Mouse (Mus musculus): ENCODE results near the gene Ino80. TPM values are rescaled to one million over a fixed set of nuclear protein-coding genes. Genes with fewer than 3 reads are reported as not detected.
A peak's percentile ranks its signal among the peaks of the same experiment; 100 is the strongest.

Gene Ino80
- polyA plus RNA-seq, 1 experiment from 2014 or later = 8.1 TPM

GRCm38 (mm10) chr2:119413819-119414218 lies 63.7 kb downstream of the Ino80 start:
- no peak for ATAC-seq (ENCODE audit: insufficient number of reproducible peaks, insufficient read depth, low FRiP score, low read depth)
- Histone ChIP-seq H3K27me3 (ENCODE audit: control insufficient read depth, insufficient read depth, low read length) (no peaks in the 10 kb centered on the region), H3K4me2 (replicated peaks; ENCODE audit: low read depth, low read length) (no peak overlapping the region), H3K36me3 (ENCODE audit: control insufficient read depth, insufficient read depth, low read length) (peaks cover 50% of the 10 kb centered on the region), H3K9ac (replicated peaks; ENCODE audit: low read depth, low read length) (no peak overlapping the region), H3K4me1 (ENCODE audit: control insufficient read depth, insufficient read depth, low read length) (no peaks in the 10 kb centered on the region), H3K27ac (ENCODE audit: low read length) (no peak overlapping the region), H3K4me3 (ENCODE audit: low read depth, low read length) (no peak overlapping the region), H3K9me3 (ENCODE audit: control insufficient read depth, low read depth, low read length) (no peaks in the 10 kb centered on the region)
- 40% methylated on average over 1 of the region's 1 CpGs for WGBS

- peaks cover 35% of the 10 kb centered on the region for H3K36me3 ChIP-seq (ENCODE audit: control insufficient read depth, insufficient read depth, low read length)
- ATAC-seq (ENCODE audit: insufficient number of reproducible peaks, insufficient read depth, low FRiP score, low read depth) = no peak
- WGBS = 73% methylated on average over 2 of the region's 2 CpGs
- no peak overlapping the region; the same call in 1 of the 2 replicates for H3K27ac ChIP-seq (ENCODE audit: low read length)
- H3K9me3 ChIP-seq (ENCODE audit: control insufficient read depth, low read depth, low read length) = no peaks in the 10 kb centered on the region
- H3K27me3 ChIP-seq (ENCODE audit: control insufficient read depth, insufficient read depth, low read length) = no peaks in the 10 kb centered on the region
- H3K4me2 ChIP-seq (replicated peaks; ENCODE audit: low read depth, low read length) = no peak overlapping the region
- H3K4me1 ChIP-seq (ENCODE audit: control insufficient read depth, insufficient read depth, low read length) = no peaks in the 10 kb centered on the region
- no peak overlapping the region for H3K4me3 ChIP-seq (ENCODE audit: low read depth, low read length)
- H3K9ac ChIP-seq (replicated peaks; ENCODE audit: low read depth, low read length) = no peak overlapping the region
Measured at GRCm38 (mm10) chr2:119411674-119412073, 65.8 kb downstream of the Ino80 start.

GRCm38 (mm10) chr2:119411016-119411415 lies 66.5 kb downstream of the Ino80 start:
- H3K9ac ChIP-seq (replicated peaks; ENCODE audit: low read depth, low read length) = no peak overlapping the region
- no peak overlapping the region for H3K4me2 ChIP-seq (replicated peaks; ENCODE audit: low read depth, low read length)
- no peak for ATAC-seq (ENCODE audit: insufficient number of reproducible peaks, insufficient read depth, low FRiP score, low read depth)
- H3K4me3 ChIP-seq (ENCODE audit: low read depth, low read length) = no peak overlapping the region
- H3K36me3 ChIP-seq (ENCODE audit: control insufficient read depth, insufficient read depth, low read length) = peaks cover 37% of the 10 kb centered on the region
- H3K9me3 ChIP-seq (ENCODE audit: control insufficient read depth, low read depth, low read length) = no peaks in the 10 kb centered on the region
- no peak overlapping the region; the same call in 1 of the 2 replicates for H3K27ac ChIP-seq (ENCODE audit: low read length)
- WGBS = 72% methylated on average over 5 of the region's 5 CpGs
- no peaks in the 10 kb centered on the region for H3K27me3 ChIP-seq (ENCODE audit: control insufficient read depth, insufficient read depth, low read length)
- H3K4me1 ChIP-seq (ENCODE audit: control insufficient read depth, insufficient read depth, low read length) = no peaks in the 10 kb centered on the region

- peaks cover 40% of the 10 kb centered on the region for H3K36me3 ChIP-seq (ENCODE audit: control insufficient read depth, insufficient read depth, low read length)
- no peaks in the 10 kb centered on the region for H3K27me3 ChIP-seq (ENCODE audit: control insufficient read depth, insufficient read depth, low read length)
- H3K27ac ChIP-seq (ENCODE audit: low read length) = peak overlapping the region; percentile 22; the same call in 1 of the 2 replicates
- H3K4me2 ChIP-seq (replicated peaks; ENCODE audit: low read depth, low read length) = no peak overlapping the region
- H3K9ac ChIP-seq (replicated peaks; ENCODE audit: low read depth, low read length) = no peak overlapping the region
- no peaks in the 10 kb centered on the region for H3K9me3 ChIP-seq (ENCODE audit: control insufficient read depth, low read depth, low read length)
- ATAC-seq (ENCODE audit: insufficient number of reproducible peaks, insufficient read depth, low FRiP score, low read depth) = no peak
- H3K4me3 ChIP-seq (ENCODE audit: low read depth, low read length) = no peak overlapping the region
- no peaks in the 10 kb centered on the region for H3K4me1 ChIP-seq (ENCODE audit: control insufficient read depth, insufficient read depth, low read length)
Measured at GRCm38 (mm10) chr2:119408733-119409132, 68.8 kb downstream of the Ino80 start.

GRCm38 (mm10) chr2:119408278-119408677 lies 69.2 kb downstream of the Ino80 start:
- 57% methylated on average over 8 of the region's 8 CpGs for WGBS
- peaks cover 40% of the 10 kb centered on the region for H3K36me3 ChIP-seq (ENCODE audit: control insufficient read depth, insufficient read depth, low read length)
- no peak overlapping the region for H3K9ac ChIP-seq (replicated peaks; ENCODE audit: low read depth, low read length)
- H3K9me3 ChIP-seq (ENCODE audit: control insufficient read depth, low read depth, low read length) = no peaks in the 10 kb centered on the region
- H3K4me1 ChIP-seq (ENCODE audit: control insufficient read depth, insufficient read depth, low read length) = no peaks in the 10 kb centered on the region
- no peak for ATAC-seq (ENCODE audit: insufficient number of reproducible peaks, insufficient read depth, low FRiP score, low read depth)
- H3K27me3 ChIP-seq (ENCODE audit: control insufficient read depth, insufficient read depth, low read length) = no peaks in the 10 kb centered on the region
- no peak overlapping the region for H3K4me2 ChIP-seq (replicated peaks; ENCODE audit: low read depth, low read length)
- no peak overlapping the region for H3K4me3 ChIP-seq (ENCODE audit: low read depth, low read length)
- H3K27ac ChIP-seq (ENCODE audit: low read length) = peak overlapping the region; percentile 22; the same call in 1 of the 2 replicates

GRCm38 (mm10) chr2:119399313-119399712 lies 78.2 kb downstream of the Ino80 start:
- Histone ChIP-seq H3K4me3 (ENCODE audit: low read depth, low read length) (no peak overlapping the region), H3K4me1 (ENCODE audit: control insufficient read depth, insufficient read depth, low read length) (no peaks in the 10 kb centered on the region), H3K4me2 (replicated peaks; ENCODE audit: low read depth, low read length) (no peak overlapping the region), H3K9ac (replicated peaks; ENCODE audit: low read depth, low read length) (no peak overlapping the region), H3K27ac (ENCODE audit: low read length) (no peak overlapping the region), H3K27me3 (ENCODE audit: control insufficient read depth, insufficient read depth, low read length) (no peaks in the 10 kb centered on the region), H3K36me3 (ENCODE audit: control insufficient read depth, insufficient read depth, low read length) (peaks cover 24% of the 10 kb centered on the region), H3K9me3 (ENCODE audit: control insufficient read depth, low read depth, low read length) (no peaks in the 10 kb centered on the region)
- no peak for ATAC-seq (ENCODE audit: insufficient number of reproducible peaks, insufficient read depth, low FRiP score, low read depth)

- Histone ChIP-seq H3K4me3 (ENCODE audit: low read depth, low read length) (no peak overlapping the region), H3K9me3 (ENCODE audit: control insufficient read depth, low read depth, low read length) (no peaks in the 10 kb centered on the region), H3K36me3 (ENCODE audit: control insufficient read depth, insufficient read depth, low read length) (peaks cover 26% of the 10 kb centered on the region), H3K4me2 (replicated peaks; ENCODE audit: low read depth, low read length) (no peak overlapping the region), H3K27ac (ENCODE audit: low read length) (no peak overlapping the region), H3K4me1 (ENCODE audit: control insufficient read depth, insufficient read depth, low read length) (no peaks in the 10 kb centered on the region), H3K9ac (replicated peaks; ENCODE audit: low read depth, low read length) (no peak overlapping the region), H3K27me3 (ENCODE audit: control insufficient read depth, insufficient read depth, low read length) (no peaks in the 10 kb centered on the region)
- 83% methylated on average over 1 of the region's 1 CpGs for WGBS
- no peak for ATAC-seq (ENCODE audit: insufficient number of reproducible peaks, insufficient read depth, low FRiP score, low read depth)
Measured at GRCm38 (mm10) chr2:119398665-119399064, 78.8 kb downstream of the Ino80 start.

GRCm38 (mm10) chr2:119398252-119398651 lies 79.2 kb downstream of the Ino80 start:
- Histone ChIP-seq H3K27me3 (ENCODE audit: control insufficient read depth, insufficient read depth, low read length) (no peaks in the 10 kb centered on the region), H3K9ac (replicated peaks; ENCODE audit: low read depth, low read length) (no peak overlapping the region), H3K27ac (ENCODE audit: low read length) (no peak overlapping the region), H3K9me3 (ENCODE audit: control insufficient read depth, low read depth, low read length) (no peaks in the 10 kb centered on the region), H3K4me3 (ENCODE audit: low read depth, low read length) (no peak overlapping the region), H3K36me3 (ENCODE audit: control insufficient read depth, insufficient read depth, low read length) (peaks cover 29% of the 10 kb centered on the region), H3K4me1 (ENCODE audit: control insufficient read depth, insufficient read depth, low read length) (no peaks in the 10 kb centered on the region), H3K4me2 (replicated peaks; ENCODE audit: low read depth, low read length) (no peak overlapping the region)
- no peak for ATAC-seq (ENCODE audit: insufficient number of reproducible peaks, insufficient read depth, low FRiP score, low read depth)
- WGBS = 88% methylated on average over 5 of the region's 5 CpGs

- H3K9ac ChIP-seq (replicated peaks; ENCODE audit: low read depth, low read length) = no peak overlapping the region
- ATAC-seq (ENCODE audit: insufficient number of reproducible peaks, insufficient read depth, low FRiP score, low read depth) = no peak
- no peak overlapping the region for H3K4me2 ChIP-seq (replicated peaks; ENCODE audit: low read depth, low read length)
- no peak overlapping the region for H3K4me3 ChIP-seq (ENCODE audit: low read depth, low read length)
- H3K27me3 ChIP-seq (ENCODE audit: control insufficient read depth, insufficient read depth, low read length) = no peaks in the 10 kb centered on the region
- WGBS = 95% methylated on average over 4 of the region's 4 CpGs
- no peak overlapping the region for H3K27ac ChIP-seq (ENCODE audit: low read length)
- peaks cover 19% of the 10 kb centered on the region for H3K36me3 ChIP-seq (ENCODE audit: control insufficient read depth, insufficient read depth, low read length)
- H3K9me3 ChIP-seq (ENCODE audit: control insufficient read depth, low read depth, low read length) = no peaks in the 10 kb centered on the region
- H3K4me1 ChIP-seq (ENCODE audit: control insufficient read depth, insufficient read depth, low read length) = no peaks in the 10 kb centered on the region
Measured at GRCm38 (mm10) chr2:119389992-119390391, 87.5 kb downstream of the Ino80 start.
